Mouse (Mus musculus): ENCODE data around the gene Coq2. TPM values are rescaled to one million over a fixed set of nuclear protein-coding genes. Genes with fewer than 3 reads are reported as not detected.

Gene Coq2
- polyA plus RNA-seq, 1 experiment: 23.8 TPM

- no peak overlapping the region for H3K4me3 ChIP-seq (replicated peaks; ENCODE audit: control insufficient read depth, low read depth, low read length)
- 83% methylated on average over 12 of the region's 12 CpGs for WGBS
- TF ChIP-seq POLR2A (IDR thresholded peaks at IDR 0.05; ENCODE audit: borderline replicate concordance, control insufficient read depth, low read depth, low read length) (no peak), CTCF (IDR thresholded peaks at IDR 0.05; ENCODE audit: control insufficient read depth, insufficient read depth, low read length) (no peak)
- H3K27ac ChIP-seq (ENCODE audit: control insufficient read depth, insufficient read depth, low read depth, low read length, poor library complexity): no peak overlapping the region
- no peaks in the 10 kb centered on the region; the same call in 1 of the 2 replicates for H3K4me1 ChIP-seq (ENCODE audit: control insufficient read depth, insufficient read depth, low read length)
These were observed 52.3 kb downstream of the Coq2 start for GRCm38 (mm10) chr5:100622509-100623163.

- H3K27ac ChIP-seq (ENCODE audit: control insufficient read depth, insufficient read depth, low read depth, low read length, poor library complexity): no peak overlapping the region
- H3K4me1 ChIP-seq (ENCODE audit: control insufficient read depth, insufficient read depth, low read length): no peaks in the 10 kb centered on the region; the same call in 1 of the 2 replicates
- TF ChIP-seq CTCF (IDR thresholded peaks at IDR 0.05; ENCODE audit: control insufficient read depth, insufficient read depth, low read length) (no peak), POLR2A (IDR thresholded peaks at IDR 0.05; ENCODE audit: borderline replicate concordance, control insufficient read depth, low read depth, low read length) (no peak)
- WGBS: 53% methylated on average over 8 of the region's 8 CpGs
- no peak overlapping the region for H3K4me3 ChIP-seq (replicated peaks; ENCODE audit: control insufficient read depth, low read depth, low read length)
These were observed 52.9 kb downstream of the Coq2 start for GRCm38 (mm10) chr5:100621876-100622508.

DNA sequence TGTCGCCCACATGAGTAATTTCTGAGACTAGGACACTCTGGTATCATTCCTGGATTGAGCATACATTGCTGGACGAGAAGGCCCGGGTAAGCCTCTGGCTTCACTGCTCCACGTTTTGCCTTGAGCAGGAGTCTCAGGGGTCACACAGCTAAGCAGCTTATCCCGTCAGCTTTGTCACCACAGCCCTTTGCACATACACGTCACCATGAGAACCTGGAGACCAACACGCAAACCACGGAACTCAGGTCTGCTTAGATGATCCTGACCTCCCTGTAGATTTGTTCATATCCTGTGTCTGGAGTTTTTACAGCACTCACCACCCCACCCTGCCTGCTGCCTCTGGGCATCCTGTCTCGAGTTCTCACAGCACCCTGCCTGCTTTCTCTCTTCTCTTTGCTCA, 54.0 kb downstream of the Coq2 start:
- Histone ChIP-seq H3K4me3 (replicated peaks; ENCODE audit: control insufficient read depth, low read depth, low read length) (no peak overlapping the region), H3K4me1 (ENCODE audit: control insufficient read depth, insufficient read depth, low read length) (no peaks in the 10 kb centered on the region; the same call in 1 of the 2 replicates), H3K27ac (ENCODE audit: control insufficient read depth, insufficient read depth, low read depth, low read length, poor library complexity) (no peak overlapping the region)
- TF ChIP-seq CTCF (IDR thresholded peaks at IDR 0.05; ENCODE audit: control insufficient read depth, insufficient read depth, low read length): no peak
- no peak for TF ChIP-seq POLR2A (IDR thresholded peaks at IDR 0.05; ENCODE audit: borderline replicate concordance, control insufficient read depth, low read depth, low read length)
- 62% methylated on average over 9 of the region's 9 CpGs for WGBS

- WGBS: 90% methylated on average over 15 of the region's 15 CpGs
- TF ChIP-seq POLR2A (IDR thresholded peaks at IDR 0.05; ENCODE audit: borderline replicate concordance, control insufficient read depth, low read depth, low read length) (no peak), CTCF (IDR thresholded peaks at IDR 0.05; ENCODE audit: control insufficient read depth, insufficient read depth, low read length) (no peak)
- H3K4me1 ChIP-seq (ENCODE audit: control insufficient read depth, insufficient read depth, low read length): peaks cover 1% of the 10 kb centered on the region; the same call in 1 of the 2 replicates
- no peak overlapping the region for H3K27ac ChIP-seq (ENCODE audit: control insufficient read depth, insufficient read depth, low read depth, low read length, poor library complexity)
- no peak overlapping the region for H3K4me3 ChIP-seq (replicated peaks; ENCODE audit: control insufficient read depth, low read depth, low read length)
These were observed 55.2 kb downstream of the Coq2 start for GRCm38 (mm10) chr5:100619586-100620275.

DNA sequence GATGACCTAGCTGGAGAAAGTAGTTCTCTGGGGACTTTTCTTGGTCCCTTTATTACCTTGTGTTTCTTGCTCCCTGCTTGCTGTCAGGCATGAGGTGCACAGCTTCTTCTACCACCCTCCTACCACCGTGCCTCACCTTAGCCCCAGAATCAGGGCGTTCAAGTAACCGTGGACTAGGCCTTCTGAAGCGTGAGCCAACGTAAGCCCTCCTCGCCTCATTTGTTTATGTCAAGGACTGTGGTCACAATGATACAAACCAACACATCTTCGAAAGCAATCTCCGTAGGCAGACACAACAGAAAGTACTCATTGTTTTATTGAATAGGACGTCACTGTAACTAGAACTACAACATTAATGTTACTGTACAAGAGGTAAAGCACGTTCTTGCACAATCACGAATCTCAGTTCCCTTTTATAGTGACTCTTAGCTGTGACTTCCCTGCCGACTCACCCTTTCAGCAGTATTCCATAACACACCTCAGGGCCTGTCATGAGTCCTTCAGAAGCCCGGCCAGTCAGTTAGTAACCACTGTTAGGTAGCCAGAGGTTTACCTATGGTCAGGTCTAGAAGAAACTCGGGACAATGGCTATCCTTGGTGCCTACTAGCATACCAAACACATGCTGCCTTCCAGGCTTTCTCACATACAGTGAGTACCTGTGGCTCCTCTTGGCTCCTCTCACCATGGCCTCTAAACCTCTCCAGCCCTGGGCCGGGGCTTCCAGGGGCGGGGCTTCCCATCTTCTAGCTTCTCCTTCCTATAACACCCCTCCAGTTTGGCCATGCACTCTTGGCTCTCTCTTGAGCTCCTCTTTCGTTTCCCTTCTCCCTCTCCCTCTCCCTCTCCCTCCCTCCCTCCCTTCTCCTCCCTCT, 60.8 kb downstream of the Coq2 start:
- no peak overlapping the region for H3K4me3 ChIP-seq (replicated peaks; ENCODE audit: control insufficient read depth, low read depth, low read length)
- peaks cover 5% of the 10 kb centered on the region for H3K4me1 ChIP-seq (ENCODE audit: control insufficient read depth, insufficient read depth, low read length)
- TF ChIP-seq CTCF (IDR thresholded peaks at IDR 0.05; ENCODE audit: control insufficient read depth, insufficient read depth, low read length) (no peak), POLR2A (IDR thresholded peaks at IDR 0.05; ENCODE audit: borderline replicate concordance, control insufficient read depth, low read depth, low read length) (no peak)
- whole genome bisulfite sequencing: 52% methylated on average over 17 of the region's 17 CpGs
- H3K27ac ChIP-seq (ENCODE audit: control insufficient read depth, insufficient read depth, low read depth, low read length, poor library complexity): peak overlapping the region; percentile 61; the same call in 1 of the 2 replicates

- Histone ChIP-seq H3K27ac (ENCODE audit: control insufficient read depth, insufficient read depth, low read depth, low read length, poor library complexity) (peak overlapping the region; percentile 38; the same call in 1 of the 2 replicates), H3K4me3 (replicated peaks; ENCODE audit: control insufficient read depth, low read depth, low read length) (no peak overlapping the region), H3K4me1 (ENCODE audit: control insufficient read depth, insufficient read depth, low read length) (no peaks in the 10 kb centered on the region; the same call in 1 of the 2 replicates)
- WGBS: 37% methylated on average over 9 of the region's 9 CpGs
- no peak for TF ChIP-seq POLR2A (IDR thresholded peaks at IDR 0.05; ENCODE audit: borderline replicate concordance, control insufficient read depth, low read depth, low read length)
- TF ChIP-seq CTCF (IDR thresholded peaks at IDR 0.05; ENCODE audit: control insufficient read depth, insufficient read depth, low read length): no peak
These were observed 67.1 kb downstream of the Coq2 start for GRCm38 (mm10) chr5:100607868-100608267.

GRCm38 (mm10) chr5:100607090-100607762, 67.7 kb downstream of the Coq2 start:
- no peaks in the 10 kb centered on the region; the same call in 1 of the 2 replicates for H3K4me1 ChIP-seq (ENCODE audit: control insufficient read depth, insufficient read depth, low read length)
- no peak overlapping the region for H3K27ac ChIP-seq (ENCODE audit: control insufficient read depth, insufficient read depth, low read depth, low read length, poor library complexity)
- 76% methylated on average over 4 of the region's 4 CpGs for WGBS

More at GRCm38 (mm10) chr5:100607090-100607762, 67.7 kb downstream of the Coq2 start:
- no peak overlapping the region for H3K4me3 ChIP-seq (replicated peaks; ENCODE audit: control insufficient read depth, low read depth, low read length)
- TF ChIP-seq POLR2A (IDR thresholded peaks at IDR 0.05; ENCODE audit: borderline replicate concordance, control insufficient read depth, low read depth, low read length) (no peak), CTCF (IDR thresholded peaks at IDR 0.05; ENCODE audit: control insufficient read depth, insufficient read depth, low read length) (no peak)

All from bone marrow, adult 2 months (tissue).